34 mouse cellular contexts compared by ENCODE assay signal in genomic region chrX:101263892-101264291, GRCm38 (mm10). TPM values are rescaled to one million over a fixed set of nuclear protein-coding genes. Genes with fewer than 3 reads are reported as not detected.
"Had no signal": no experiment of that assay in that cellular context is flagged by ENCODE, and none has a peak within 500 bp of the region (broad histone marks: within the 10 kb centered on the region; RNA-seq: fewer than 3 reads in every experiment).

Gene Gm614 (minus strand): TSS chrX:101263992.

- H3K9me3 ChIP-seq: heart, embryonic 13.5 days; heart, embryonic 15.5 days; hindbrain, embryonic 13.5 days; hindbrain, embryonic 15.5 days; limb, embryonic 13.5 days; limb, embryonic 15.5 days; liver, embryonic 12.5 days had no signal

- H3K36me3 ChIP-seq: heart, embryonic 15.5 days; hindbrain, embryonic 13.5 days; hindbrain, embryonic 15.5 days; limb, embryonic 15.5 days had no signal

- H3K9ac ChIP-seq: heart, embryonic 13.5 days; heart, embryonic 15.5 days; hindbrain, embryonic 13.5 days; hindbrain, embryonic 15.5 days; limb, embryonic 13.5 days; limb, embryonic 15.5 days; liver, embryonic 12.5 days had no signal

- H3K27me3 ChIP-seq: heart, embryonic 13.5 days; heart, embryonic 15.5 days; hindbrain, embryonic 15.5 days had no signal

- H3K4me2 ChIP-seq: heart, embryonic 11.5 days; heart, embryonic 13.5 days; heart, embryonic 15.5 days; hindbrain, embryonic 13.5 days; hindbrain, embryonic 15.5 days; limb, embryonic 13.5 days; limb, embryonic 15.5 days; liver, embryonic 12.5 days had no signal

- H3K27ac ChIP-seq: gastrocnemius, adult 2 months; heart, embryonic 13.5 days; heart, embryonic 15.5 days; hindbrain, embryonic 13.5 days; hindbrain, embryonic 15.5 days; kidney, postnatal 0 days; layer of hippocampus, adult 2 months; left cerebral cortex, adult 2 months; limb, embryonic 13.5 days; limb, embryonic 15.5 days; liver, embryonic 12.5 days had no signal

- H3K4me1 ChIP-seq: hindbrain, embryonic 15.5 days had no signal

- H3K4me3 ChIP-seq: gastrocnemius, adult 2 months; heart, embryonic 13.5 days; heart, embryonic 15.5 days; hindbrain, embryonic 13.5 days; hindbrain, embryonic 15.5 days; layer of hippocampus, adult 2 months; left cerebral cortex, adult 2 months; limb, embryonic 13.5 days; limb, embryonic 15.5 days; liver, embryonic 12.5 days had no signal

- DNase-seq: gastrocnemius, adult 2 months; gastrocnemius, postnatal 10 days; gastrocnemius, postnatal 25 days; heart, adult 18-20 months; heart, postnatal 14 days; heart, postnatal 4 days; kidney, adult 18-20 months; kidney, adult 8-10 months; kidney, postnatal 25 days; kidney, postnatal 4 days had no signal

- ATAC-seq: forebrain, embryonic 16.5 days; intestine, postnatal 0 days; liver, embryonic 12.5 days had no signal

RNA-seq across cellular contexts. Expression of gene Gm614, which starts in this region (rescaled TPM):
- total RNA-seq: gastrocnemius, adult 2 months; gastrocnemius, postnatal 25 days; granulocyte monocyte progenitor cell, adult 5-6 weeks; heart, adult 18-20 months; heart, adult 8-10 months; layer of hippocampus, adult 2 months; layer of hippocampus, postnatal 10 days; layer of hippocampus, postnatal 25 days; left cerebral cortex, adult 2 months; left cerebral cortex, postnatal 14 days; left cerebral cortex, postnatal 36 days; liver, adult 2 months had no signal
- polyA plus RNA-seq: forebrain, embryonic 16.5 days; frontal cortex, adult 2 months; heart, embryonic 11.5 days; heart, embryonic 13.5 days; heart, embryonic 15.5 days; hindbrain, embryonic 11.5 days; hindbrain, embryonic 13.5 days; intestine, embryonic 14.5 days; intestine, postnatal 0 days; kidney, postnatal 0 days; limb, embryonic 11.5 days; limb, embryonic 13.5 days; limb, embryonic 15.5 days; liver, adult 2 months; liver, embryonic 12.5 days had no signal
